Mouse (Mus musculus) embryonic fibroblast, embryonic 13.5 days (primary cell): Measurements from ENCODE around the gene Mocs1.

Source experiments
- CTCF ChIP-seq: IDR thresholded peaks from 2 replicates; pipeline ENCODE4 v1.5.1; 2011; ENCODE audit warnings: mild to moderate bottlenecking, control low read depth, low read length, moderate library complexity, borderline replicate concordance; ENCODE audit not compliant: insufficient read depth
- POLR2A ChIP-seq: IDR thresholded peaks from 2 replicates; pipeline ENCODE4 v1.6.1; 2011; ENCODE audit warnings: low read depth, mild to moderate bottlenecking, control low read depth, low read length, moderate library complexity

DNA sequence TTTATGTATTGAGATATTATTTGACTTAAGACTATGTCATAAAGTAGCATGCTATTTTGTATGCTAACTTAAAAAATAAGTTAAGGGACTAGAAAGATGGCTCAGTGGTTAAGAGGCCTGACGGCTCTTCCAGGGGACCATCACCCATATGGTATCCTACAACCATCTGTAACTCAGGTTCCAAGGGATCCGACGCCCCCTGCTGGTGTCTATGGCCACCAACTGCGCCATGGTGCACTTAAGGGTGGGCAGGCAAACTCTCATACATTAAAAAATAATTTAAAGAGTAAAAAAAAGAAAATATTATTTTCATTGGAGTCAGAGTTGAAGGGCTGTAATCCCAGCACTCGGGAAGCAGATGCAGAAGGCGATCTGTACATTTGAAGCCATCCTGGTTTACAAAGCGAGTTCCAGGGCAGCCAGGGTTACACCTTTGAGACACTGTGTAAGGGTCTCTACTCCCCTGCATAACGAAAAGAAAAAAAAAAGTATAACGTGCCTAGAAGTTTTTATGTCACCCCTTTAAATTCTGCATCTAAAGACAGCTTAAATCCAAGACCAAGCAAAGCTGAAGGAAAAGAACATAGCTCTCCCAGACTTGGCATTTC is 427 bp upstream of the Mocs1 start:
- TF ChIP-seq CTCF, result no peak
- no peak for TF ChIP-seq POLR2A
